Mouse (Mus musculus) kidney, embryonic 16.5 days (tissue): ENCODE data around the gene Gnaq. TPM values are rescaled to one million over a fixed set of nuclear protein-coding genes. Genes with fewer than 3 reads are reported as not detected.

Experiments used
- ATAC-seq: fragments of 200-750 bp; cut with Nextera tagmentation; 2 replicates; pipeline ENCODE4 v1.8.0; 2017; ENCODE audit warnings: moderate TSS enrichment; ENCODE audit not compliant: low FRiP score, low TSS enrichment
- H3K27ac ChIP-seq: fragments of 300-500 bp; sonication (generic); 2 replicates; pipeline ENCODE4 v1.5.1; 2014; ENCODE audit warnings: low read length
- H3K27me3 ChIP-seq: fragments of 300-500 bp; sonication (generic); 2 replicates; pipeline ENCODE4 v1.6.1; 2014; ENCODE audit warnings: low read length, control low read depth, mixed read lengths; ENCODE audit not compliant: insufficient read depth
- H3K36me3 ChIP-seq: fragments of 300-500 bp; sonication (generic); 2 replicates; pipeline ENCODE4 v1.6.1; 2014; ENCODE audit warnings: low read length, control low read depth, mixed read lengths; ENCODE audit not compliant: insufficient read depth
- H3K4me1 ChIP-seq: fragments of 300-500 bp; sonication (generic); 2 replicates; pipeline ENCODE4 v1.6.1; 2014; ENCODE audit warnings: low read length, control low read depth, mixed read lengths; ENCODE audit not compliant: insufficient read depth
- H3K4me2 ChIP-seq: fragments of 300-500 bp; sonication (generic); replicated peaks from 2 replicates; pipeline ENCODE4 v1.6.1; 2014; ENCODE audit warnings: low read depth, low read length
- H3K4me3 ChIP-seq: fragments of 300-500 bp; sonication (generic); 2 replicates; pipeline ENCODE4 v1.5.1; 2014; ENCODE audit warnings: mild to moderate bottlenecking, low read length
- H3K9ac ChIP-seq: fragments of 300-500 bp; sonication (generic); replicated peaks from 2 replicates; pipeline ENCODE4 v1.6.1; 2014; ENCODE audit warnings: low read length
- H3K9me3 ChIP-seq: fragments of 300-500 bp; sonication (generic); 2 replicates; pipeline ENCODE4 v1.6.1; 2016; ENCODE audit warnings: low read length, control low read depth
- WGBS: fragments of 180-500 bp; shearing (Covaris S2); extraction: QIAGEN DNeasy Blood & Tissue Kit; methylation state at CpG from one replicate; pipeline ENCODE4 v1.1.7; 2014; 5-methylcytosine and 5-hydroxymethylcytosine counted together
- polyA plus RNA-seq: library from polyadenylated mRNA; unstranded; fragments of >200 nt; fragmentation: Nextera tagmentation; extraction: Ambion mirVana; gene quantifications from 2 replicates; pipeline ENCODE4 v1.2.1, GENCODE M21; 2015

The Gnaq gene
- polyA plus RNA-seq, 1 experiment from 2014 or later, result 40.0 TPM

DNA sequence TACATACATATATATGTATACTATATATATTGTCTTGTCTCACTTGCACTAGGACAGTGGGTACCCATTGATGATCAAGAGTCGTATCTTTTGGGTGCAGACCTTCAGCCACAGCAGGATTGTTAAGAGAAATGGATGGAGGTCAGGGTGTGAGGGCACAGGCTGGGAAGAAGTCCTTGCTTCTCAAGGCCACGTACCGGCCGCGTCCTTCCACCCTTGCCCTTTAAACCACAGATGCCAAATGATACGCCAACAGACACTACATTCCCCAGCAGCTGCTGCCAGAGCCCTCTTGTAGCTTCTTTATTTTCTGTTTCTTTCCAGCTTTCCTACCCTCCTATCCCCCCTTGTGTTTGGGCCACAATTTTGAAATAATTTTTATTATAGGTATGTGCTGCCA is 251.5 kb downstream of the Gnaq start:
- peaks cover 19% of the 10 kb centered on the region; the same call in 1 of the 2 replicates for H3K36me3 ChIP-seq
- H3K27me3 ChIP-seq, result no peaks in the 10 kb centered on the region
- no peak overlapping the region for H3K27ac ChIP-seq
- ATAC-seq, result no peak
- no peaks in the 10 kb centered on the region; the same call in 1 of the 2 replicates for H3K4me1 ChIP-seq
- H3K9ac ChIP-seq, result no peak overlapping the region
- no peak overlapping the region for H3K4me2 ChIP-seq
- WGBS, result 87% methylated on average over 6 of the region's 6 CpGs
- no peak overlapping the region for H3K4me3 ChIP-seq
- H3K9me3 ChIP-seq, result no peaks in the 10 kb centered on the region

DNA sequence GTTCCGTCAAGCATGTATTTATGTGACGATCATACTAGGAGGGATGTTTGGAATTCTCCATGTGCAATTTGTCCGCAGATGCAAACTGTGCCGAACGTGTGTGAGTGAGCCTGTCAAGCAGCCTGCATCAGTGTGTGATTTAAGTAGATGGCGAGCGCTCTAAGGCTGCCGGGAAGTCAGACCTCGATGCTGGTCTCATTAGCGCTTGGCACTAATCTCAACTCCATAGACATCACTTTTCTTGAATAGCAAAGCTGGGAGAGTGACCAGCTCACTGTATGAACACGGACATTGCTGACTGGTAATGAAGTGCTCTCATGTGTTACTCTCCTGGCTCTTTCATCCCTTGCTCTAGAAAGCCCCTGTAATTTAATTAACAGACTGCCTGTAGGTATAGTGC is 252.3 kb downstream of the Gnaq start:
- Histone ChIP-seq H3K27me3 (no peaks in the 10 kb centered on the region), H3K27ac (no peak overlapping the region), H3K4me1 (no peaks in the 10 kb centered on the region; the same call in 1 of the 2 replicates), H3K4me2 (no peak overlapping the region), H3K9me3 (no peaks in the 10 kb centered on the region), H3K36me3 (peaks cover 14% of the 10 kb centered on the region; the same call in 1 of the 2 replicates), H3K4me3 (no peak overlapping the region), H3K9ac (no peak overlapping the region)
- 72% methylated on average over 11 of the region's 11 CpGs for WGBS
- no peak for ATAC-seq

DNA sequence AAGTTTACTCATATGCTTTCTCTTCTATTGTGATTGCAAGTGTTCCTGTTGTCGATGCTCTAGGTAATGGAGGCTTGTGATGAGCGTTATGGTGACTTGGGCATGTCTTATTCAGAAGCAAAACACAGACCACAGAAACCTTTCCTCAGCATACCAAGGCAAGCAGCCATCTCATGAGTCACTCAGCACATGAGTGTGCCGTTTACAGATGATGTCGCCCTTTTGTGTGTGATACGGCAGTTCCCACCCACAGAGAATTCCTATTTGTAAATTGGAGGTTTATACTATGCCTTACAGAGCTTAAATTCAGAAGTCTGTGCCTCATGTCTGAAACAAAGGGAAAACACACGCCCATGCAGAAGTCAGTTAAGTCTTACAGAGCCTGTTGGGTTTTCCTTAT is 253.9 kb downstream of the Gnaq start:
- Histone ChIP-seq H3K27me3 (no peaks in the 10 kb centered on the region), H3K4me1 (no peaks in the 10 kb centered on the region; the same call in 1 of the 2 replicates), H3K4me3 (no peak overlapping the region), H3K9me3 (no peaks in the 10 kb centered on the region), H3K27ac (no peak overlapping the region), H3K9ac (no peak overlapping the region), H3K36me3 (peaks cover 14% of the 10 kb centered on the region; the same call in 1 of the 2 replicates), H3K4me2 (no peak overlapping the region)
- 83% methylated on average over 6 of the region's 6 CpGs for WGBS
- ATAC-seq, result no peak

DNA sequence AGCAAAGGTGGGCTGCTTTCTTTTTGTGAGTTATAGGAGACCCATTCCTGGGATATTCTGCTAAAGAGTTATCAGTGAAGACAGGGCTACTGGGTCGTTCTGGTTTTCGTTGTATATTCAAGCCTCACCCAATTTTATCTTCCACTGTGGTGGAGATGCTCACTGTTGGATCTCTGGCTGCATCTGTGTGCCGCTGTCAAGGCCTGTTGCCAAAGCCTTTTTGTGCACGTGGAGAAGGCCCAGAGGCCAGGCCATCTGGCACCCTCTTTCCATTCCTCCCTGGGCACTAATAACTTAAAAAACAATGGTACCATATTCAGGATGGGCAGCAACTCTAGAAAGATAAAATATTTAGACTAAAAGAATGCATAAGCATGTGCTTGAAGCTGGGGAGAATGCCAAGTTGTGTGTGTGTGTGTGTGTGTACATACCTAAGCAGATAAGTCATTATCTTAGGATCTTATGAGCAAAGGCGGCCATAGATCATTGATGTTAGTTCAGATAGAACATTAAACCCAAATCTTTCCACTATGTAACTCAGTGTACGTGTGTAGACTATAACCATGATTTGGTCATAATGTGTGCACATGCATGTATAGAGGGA is 257.7 kb downstream of the Gnaq start:
- no peaks in the 10 kb centered on the region for H3K27me3 ChIP-seq
- 89% methylated on average over 6 of the region's 6 CpGs for WGBS
- H3K4me1 ChIP-seq, result no peaks in the 10 kb centered on the region
- H3K36me3 ChIP-seq, result 0 out of 2 replicates have a peak, but pooled peaks cover 6% of the 10 kb centered on the region
- H3K9me3 ChIP-seq, result no peaks in the 10 kb centered on the region
- no peak for ATAC-seq
- no peak overlapping the region for H3K27ac ChIP-seq
- no peak overlapping the region for H3K4me3 ChIP-seq
- H3K9ac ChIP-seq, result no peak overlapping the region
- no peak overlapping the region for H3K4me2 ChIP-seq

DNA sequence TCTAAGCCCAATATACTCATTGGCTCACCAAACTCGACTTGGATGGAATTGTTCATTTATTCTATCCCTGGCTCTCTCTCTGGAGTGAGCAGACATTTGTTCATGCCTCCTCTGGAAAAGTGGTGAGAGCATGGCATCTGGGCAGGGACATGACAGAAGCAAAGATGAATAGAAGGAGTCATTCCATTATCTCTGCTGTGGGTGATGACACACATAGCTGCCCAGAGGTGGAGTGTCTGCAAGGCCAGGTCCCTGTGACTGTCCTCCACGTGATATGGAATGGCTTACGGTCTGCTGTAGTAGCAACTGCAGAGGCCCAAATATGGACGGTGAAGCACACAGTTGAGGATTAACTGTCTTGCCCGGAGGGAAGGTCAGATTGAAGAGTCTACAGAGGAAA is 261.8 kb downstream of the Gnaq start:
- H3K27me3 ChIP-seq, result no peaks in the 10 kb centered on the region
- no peak overlapping the region for H3K27ac ChIP-seq
- H3K4me2 ChIP-seq, result no peak overlapping the region
- 88% methylated on average over 5 of the region's 5 CpGs for WGBS
- ATAC-seq, result no peak
- H3K9ac ChIP-seq, result no peak overlapping the region
- no peak overlapping the region for H3K4me3 ChIP-seq
- no peaks in the 10 kb centered on the region for H3K4me1 ChIP-seq
- H3K9me3 ChIP-seq, result no peaks in the 10 kb centered on the region
- no peaks in the 10 kb centered on the region for H3K36me3 ChIP-seq

DNA sequence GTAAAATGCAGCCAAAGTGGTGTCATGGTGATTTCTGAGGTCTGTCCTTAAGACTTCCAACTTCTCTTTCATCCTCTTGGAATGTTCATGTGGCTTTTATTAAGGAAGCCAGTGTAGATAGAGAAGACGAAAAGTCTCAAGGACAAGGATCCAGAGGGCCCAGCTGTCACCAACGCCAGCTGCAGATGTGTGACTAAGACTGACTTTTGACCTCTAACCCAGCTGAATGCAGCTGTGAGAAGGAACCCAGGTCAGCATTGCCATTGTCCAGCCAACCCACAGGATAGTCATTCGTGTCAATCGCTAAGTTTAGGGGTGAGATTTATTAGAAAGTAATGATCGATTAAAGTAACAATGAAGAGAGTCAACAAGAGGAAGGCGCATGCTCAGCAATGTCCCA is 270.5 kb downstream of the Gnaq start:
- H3K4me2 ChIP-seq, result no peak overlapping the region
- no peaks in the 10 kb centered on the region for H3K27me3 ChIP-seq
- WGBS, result 74% methylated on average over 6 of the region's 6 CpGs
- no peak overlapping the region for H3K4me3 ChIP-seq
- H3K9me3 ChIP-seq, result 0 out of 2 replicates have a peak, but pooled peaks cover 6% of the 10 kb centered on the region
- no peak overlapping the region for H3K27ac ChIP-seq
- no peak for ATAC-seq
- H3K9ac ChIP-seq, result no peak overlapping the region
- no peaks in the 10 kb centered on the region for H3K36me3 ChIP-seq
- no peaks in the 10 kb centered on the region for H3K4me1 ChIP-seq

DNA sequence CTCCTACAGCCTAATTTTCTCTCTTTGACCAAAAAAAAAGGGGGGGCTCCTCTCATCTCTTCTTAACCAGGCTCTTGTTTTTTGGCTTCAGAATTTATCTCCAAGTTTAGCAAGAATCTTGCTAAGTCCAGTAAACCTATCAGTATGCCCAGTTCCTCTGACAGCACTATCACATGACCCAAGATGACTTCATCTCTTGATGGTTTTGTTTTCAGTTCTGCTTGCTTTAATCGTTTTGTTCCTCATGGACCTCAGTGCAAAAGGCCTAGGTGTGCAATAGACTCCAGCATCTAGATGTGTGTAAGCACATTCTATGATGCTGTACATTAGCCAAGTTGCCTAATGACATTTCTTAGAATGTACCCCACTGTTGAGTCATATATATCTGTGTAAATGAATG is 275.1 kb downstream of the Gnaq start:
- Histone ChIP-seq H3K9ac (no peak overlapping the region), H3K9me3 (0 out of 2 replicates have a peak, but pooled peaks cover 6% of the 10 kb centered on the region), H3K4me1 (no peaks in the 10 kb centered on the region), H3K27me3 (no peaks in the 10 kb centered on the region), H3K4me2 (no peak overlapping the region), H3K27ac (no peak overlapping the region), H3K4me3 (no peak overlapping the region), H3K36me3 (no peaks in the 10 kb centered on the region)
- 71% methylated on average over 1 of the region's 1 CpGs for WGBS
- ATAC-seq, result no peak

DNA sequence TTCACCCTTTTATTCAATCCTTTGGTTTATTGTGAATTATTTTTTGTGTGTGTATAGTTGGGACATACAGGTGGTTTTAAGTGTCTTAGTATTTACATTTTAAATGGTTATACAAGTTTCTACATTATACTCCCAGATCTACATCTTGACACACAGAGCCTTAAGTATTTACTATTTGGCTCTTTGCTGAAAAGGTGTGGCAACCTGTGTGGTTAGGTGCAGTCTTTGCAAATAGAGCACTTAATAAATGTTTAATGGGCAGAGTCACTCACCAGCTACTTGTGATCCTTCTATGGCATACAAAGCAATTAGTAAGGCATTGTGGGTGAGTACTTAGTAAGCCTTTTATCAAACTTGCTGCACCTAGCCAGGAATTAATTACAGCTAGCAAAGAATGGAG is 278.7 kb downstream of the Gnaq start:
- Histone ChIP-seq H3K9ac (no peak overlapping the region), H3K9me3 (no peaks in the 10 kb centered on the region), H3K4me2 (no peak overlapping the region), H3K4me3 (no peak overlapping the region), H3K27ac (no peak overlapping the region), H3K27me3 (no peaks in the 10 kb centered on the region), H3K4me1 (no peaks in the 10 kb centered on the region), H3K36me3 (no peaks in the 10 kb centered on the region)
- ATAC-seq, result no peak

DNA sequence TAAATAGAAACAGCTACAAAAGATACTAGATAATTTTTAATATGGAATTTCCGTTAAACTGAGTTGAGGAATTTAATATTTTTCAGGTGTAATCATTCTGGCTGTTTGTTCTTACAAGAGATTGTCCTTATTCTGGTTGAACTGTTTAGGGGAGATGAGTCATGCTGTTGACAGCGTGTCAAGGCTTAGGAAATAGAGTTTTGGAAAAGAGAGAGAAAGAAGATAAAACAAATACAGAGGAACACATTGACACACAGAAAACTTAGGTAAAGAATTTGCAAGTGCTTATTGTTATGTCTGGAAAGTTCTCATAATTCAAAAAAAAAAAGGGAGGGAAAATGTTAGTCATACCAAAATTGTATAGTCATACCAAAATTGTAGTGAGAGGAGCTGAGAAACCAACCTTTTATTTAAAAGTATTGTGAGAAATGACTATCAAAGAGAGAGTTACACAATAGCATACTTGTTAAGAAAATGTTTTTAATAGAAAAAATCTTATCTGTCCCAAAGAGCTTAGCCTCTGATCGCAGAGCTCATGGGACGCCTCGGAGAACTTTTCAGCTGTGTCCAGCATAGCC is 285.5 kb downstream of the Gnaq start:
- H3K27ac ChIP-seq, result no peak overlapping the region
- no peak overlapping the region for H3K4me3 ChIP-seq
- no peaks in the 10 kb centered on the region for H3K36me3 ChIP-seq
- no peak for ATAC-seq
- H3K9me3 ChIP-seq, result no peaks in the 10 kb centered on the region
- no peak overlapping the region for H3K9ac ChIP-seq
- no peaks in the 10 kb centered on the region for H3K27me3 ChIP-seq
- no peaks in the 10 kb centered on the region for H3K4me1 ChIP-seq
- WGBS, result 89% methylated on average over 5 of the region's 5 CpGs
- H3K4me2 ChIP-seq, result no peak overlapping the region

DNA sequence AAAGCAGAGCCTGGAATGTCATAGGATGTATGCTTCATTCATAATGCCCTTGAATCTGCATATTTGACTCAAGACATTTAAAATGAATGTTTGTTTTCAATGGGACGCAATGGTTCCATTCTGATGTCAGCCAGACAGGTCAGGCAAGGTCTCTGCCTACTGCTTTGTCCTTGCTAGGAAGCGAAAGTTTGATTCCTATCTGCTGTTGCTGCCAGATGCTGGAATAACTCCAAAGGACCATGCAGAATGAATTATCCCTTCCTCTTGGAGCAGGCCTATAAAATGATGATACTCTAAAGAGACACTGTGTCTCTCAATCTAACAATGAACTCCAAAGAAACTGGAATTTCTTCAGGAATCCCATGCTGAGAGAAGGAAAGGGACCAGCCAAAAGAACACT is 293.0 kb downstream of the Gnaq start:
- no peak for ATAC-seq
- H3K27me3 ChIP-seq, result no peaks in the 10 kb centered on the region
- H3K27ac ChIP-seq, result no peak overlapping the region
- no peaks in the 10 kb centered on the region for H3K36me3 ChIP-seq
- no peak overlapping the region for H3K4me3 ChIP-seq
- H3K4me1 ChIP-seq, result no peaks in the 10 kb centered on the region
- H3K4me2 ChIP-seq, result no peak overlapping the region
- no peak overlapping the region for H3K9ac ChIP-seq
- 77% methylated on average over 2 of the region's 2 CpGs for WGBS
- H3K9me3 ChIP-seq, result peaks cover 13% of the 10 kb centered on the region; the same call in 1 of the 2 replicates
